Comparison of ENCODE assay signal across 24 mouse cellular contexts in the genomic region with DNA sequence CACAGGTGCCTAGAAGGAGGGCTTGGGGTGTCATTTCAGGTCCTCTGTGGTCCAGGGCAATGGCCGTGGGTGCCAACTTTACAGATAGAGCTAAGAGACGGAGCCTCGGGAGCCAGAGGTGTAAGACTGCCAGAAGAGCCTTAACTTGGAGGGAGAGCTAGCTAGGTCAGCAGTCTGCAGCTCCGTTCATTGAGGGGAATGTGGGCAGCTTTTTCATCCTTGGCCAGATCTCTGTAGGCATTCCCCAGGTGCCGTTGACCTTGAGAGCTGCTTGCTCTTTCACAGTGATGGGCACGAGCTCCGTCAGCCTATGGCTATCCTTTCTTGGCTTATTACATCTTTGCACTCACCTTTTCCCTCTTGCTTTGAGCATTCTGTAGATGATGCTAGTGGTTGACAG. TPM values are rescaled to one million over a fixed set of nuclear protein-coding genes. Genes with fewer than 3 reads are reported as not detected.
DNase-seq lines count a peak whose midpoint lies in the region; ATAC-seq and TF ChIP-seq lines count a peak whose summit lies in the region.
"Had no signal": no experiment of that assay in that cellular context is flagged by ENCODE, and none has a peak within 500 bp of the region (broad histone marks: within the 10 kb centered on the region; RNA-seq: fewer than 3 reads in every experiment).

No protein-coding gene starts in this region.

- 67% methylated on average over 7 of the region's 7 CpGs for WGBS in kidney, adult 2 months
- WGBS in kidney, embryonic 14.5 days: 96% methylated on average over 7 of the region's 7 CpGs
- 92% methylated on average over 7 of the region's 7 CpGs for WGBS in kidney, embryonic 15.5 days

- TF ChIP-seq CTCF in gastrocnemius, adult 2 months (IDR thresholded peaks at IDR 0.05): no peak
- TF ChIP-seq CTCF in kidney, adult 2 months (conservative IDR thresholded peaks at IDR 0.05; ENCODE audit: insufficient read depth, insufficient read length, low read depth, low read length): no peak

- no peak for ATAC-seq in kidney, embryonic 14.5 days (ENCODE audit: low FRiP score, low TSS enrichment)
- ATAC-seq in kidney, embryonic 15.5 days (replicated peaks; ENCODE audit: low FRiP score): no peak
- ATAC-seq: activated CD4-positive, CD25-positive, alpha-beta regulatory T cell, adult 4 months; CD4-positive, CD25-positive, alpha-beta regulatory T cell, adult 4 months; forebrain, embryonic 13.5 days; forebrain, embryonic 15.5 days; Patski had no signal

- intact Hi-C loops in gastrocnemius, adult 2 months (cut with DNase I): no loop called here

- no peaks in the 10 kb centered on the region for H3K36me3 ChIP-seq in kidney, adult 2 months (ENCODE audit: control insufficient read depth, insufficient read depth, low read length)
- H3K36me3 ChIP-seq in kidney, embryonic 14.5 days (ENCODE audit: control insufficient read depth, insufficient read depth, low read length): peaks cover 77% of the 10 kb centered on the region
- H3K36me3 ChIP-seq in kidney, embryonic 15.5 days: peaks cover 87% of the 10 kb centered on the region

- no peak overlapping the region for H3K9ac ChIP-seq in kidney, embryonic 14.5 days (ENCODE audit: low read depth, low read length)
- H3K9ac ChIP-seq in kidney, embryonic 15.5 days: no peak overlapping the region
- H3K9ac ChIP-seq: embryonic facial prominence, embryonic 12.5 days; forebrain, embryonic 13.5 days; forebrain, embryonic 15.5 days had no signal

- H3K4me3 ChIP-seq in gastrocnemius, adult 2 months: no peak overlapping the region
- no peak overlapping the region for H3K4me3 ChIP-seq in kidney, adult 2 months (ENCODE audit: insufficient read depth, low read depth, low read length)
- no peak overlapping the region for H3K4me3 ChIP-seq in kidney, embryonic 14.5 days (ENCODE audit: low read length)
- H3K4me3 ChIP-seq in kidney, embryonic 15.5 days (replicated peaks): no peak overlapping the region
- H3K4me3 ChIP-seq: embryonic facial prominence, embryonic 12.5 days; forebrain, embryonic 13.5 days; forebrain, embryonic 15.5 days had no signal

- H3K9me3 ChIP-seq in kidney, embryonic 14.5 days (ENCODE audit: control insufficient read depth, low read length): no peaks in the 10 kb centered on the region
- no peaks in the 10 kb centered on the region for H3K9me3 ChIP-seq in kidney, embryonic 15.5 days (replicated peaks)
- H3K9me3 ChIP-seq: embryonic facial prominence, embryonic 10.5 days; embryonic facial prominence, embryonic 12.5 days; forebrain, embryonic 13.5 days; forebrain, embryonic 15.5 days; G1E had no signal

- TF ChIP-seq POLR2A in kidney, adult 2 months (IDR thresholded peaks at IDR 0.05; ENCODE audit: low read depth, low read length): no peak

- peaks cover 22% of the 10 kb centered on the region for H3K4me1 ChIP-seq in kidney, adult 2 months (ENCODE audit: control insufficient read depth, insufficient read depth, low read length)
- H3K4me1 ChIP-seq in kidney, embryonic 14.5 days (ENCODE audit: control insufficient read depth, insufficient read depth, low read length): peaks cover 46% of the 10 kb centered on the region
- peaks cover 73% of the 10 kb centered on the region for H3K4me1 ChIP-seq in kidney, embryonic 15.5 days

- H3K27me3 ChIP-seq in kidney, adult 2 months (replicated peaks; ENCODE audit: control insufficient read depth, insufficient read depth, low read length): no peaks in the 10 kb centered on the region
- 0 out of 2 replicates have a peak, but pooled peaks cover 3% of the 10 kb centered on the region for H3K27me3 ChIP-seq in kidney, embryonic 14.5 days (ENCODE audit: control insufficient read depth, insufficient read depth, low read length)
- 0 out of 2 replicates have a peak, but pooled peaks cover 5% of the 10 kb centered on the region for H3K27me3 ChIP-seq in kidney, embryonic 15.5 days
- H3K27me3 ChIP-seq: CH12.LX; embryonic facial prominence, embryonic 12.5 days; forebrain, embryonic 15.5 days; Patski had no signal

- DNase-seq in gastrocnemius, adult 2 months: peak; percentile 2
- no peak for DNase-seq in gastrocnemius, adult 8-10 months (ENCODE audit: low spot score in 2 of 2)
- DNase-seq in kidney, adult 2 months: peak; percentile 70
- DNase-seq in kidney, postnatal 36 days: peak; percentile 40 to 55
- DNase-seq: adrenal gland, adult 8-10 months; adrenal gland, postnatal 14 days; adrenal gland, postnatal 36 days; B cell, adult 2 months; cerebellum, adult 11-12 months; cerebellum, adult 2 months; cerebellum, adult 9-10 months; cerebellum, postnatal 10 days; cerebellum, postnatal 25 days had no signal

- H3K4me2 ChIP-seq in kidney, embryonic 14.5 days (replicated peaks; ENCODE audit: low read depth, low read length): no peak overlapping the region
- H3K4me2 ChIP-seq in kidney, embryonic 15.5 days: no peak overlapping the region
- H3K4me2 ChIP-seq: embryonic facial prominence, embryonic 12.5 days; forebrain, embryonic 13.5 days; forebrain, embryonic 15.5 days had no signal

- no peak overlapping the region for H3K27ac ChIP-seq in gastrocnemius, adult 2 months
- no peak overlapping the region for H3K27ac ChIP-seq in kidney, adult 2 months (ENCODE audit: insufficient read depth, low read depth, low read length)
- no peak overlapping the region for H3K27ac ChIP-seq in kidney, embryonic 14.5 days (ENCODE audit: low read depth, low read length)
- no peak overlapping the region for H3K27ac ChIP-seq in kidney, embryonic 15.5 days
- H3K27ac ChIP-seq: embryonic facial prominence, embryonic 10.5 days; embryonic facial prominence, embryonic 12.5 days; forebrain, embryonic 13.5 days; forebrain, embryonic 15.5 days had no signal

RNA-seq across cellular contexts. Expression of gene Tle3, which starts 28.0 kb away (rescaled TPM):
- 10 to 100 TPM in 1 of 2 experiments, 1 to 10 TPM in 1; 4.7 to 12.9 TPM for total RNA-seq in gastrocnemius, adult 2 months (2021)
- total RNA-seq in gastrocnemius, adult 8-10 months (2022): 1 to 10 TPM; 3.2 to 6.7 (median 4.3) TPM
- 47.2 and 50.9 TPM in 2 replicates for polyA plus RNA-seq in kidney, adult 2 months (2012; rRNA removed)
- 29.6 and 33.7 TPM in 2 replicates for polyA plus RNA-seq in kidney, embryonic 14.5 days (2014; fragmentation: Nextera tagmentation; extraction: Ambion mirVana)
- polyA plus RNA-seq in kidney, embryonic 15.5 days (2015; fragmentation: Nextera tagmentation; extraction: Ambion mirVana): 26.1 and 30.9 TPM in 2 replicates

Comparison
In these comparisons a context has a peak if more than half of its experiments do, and no peak if none do; other contexts are left out.
1. DNase-seq: peak in gastrocnemius, adult 2 months (single experiment), kidney, adult 2 months (single experiment) and kidney, postnatal 36 days (2 of 2); none in gastrocnemius, adult 8-10 months (0 of 2).